Mouse (Mus musculus): ENCODE measurements around the gene Gm26938. TPM values are rescaled to one million over a fixed set of nuclear protein-coding genes. Genes with fewer than 3 reads are reported as not detected.

Gene Gm26938
- polyA plus RNA-seq, 1 experiment = not detected

GRCm38 (mm10) chr5:139764296-139764695 lies 61.9 kb downstream of the Gm26938 start:
- 73% methylated on average over 11 of the region's 11 CpGs for WGBS
- no peak overlapping the region for H3K27ac ChIP-seq (ENCODE audit: insufficient read depth, low read depth, low read length)
- no peak overlapping the region for H3K4me3 ChIP-seq (ENCODE audit: insufficient read depth, low read depth, low read length)
- no peaks in the 10 kb centered on the region for H3K4me1 ChIP-seq (ENCODE audit: control insufficient read depth, insufficient read depth, low read length)
- TF ChIP-seq POLR2A (IDR thresholded peaks at IDR 0.05; ENCODE audit: insufficient read depth, low read depth, low read length) (no peak), CTCF (IDR thresholded peaks at IDR 0.05; ENCODE audit: insufficient read depth, low read depth, low read length) (no peak)

- Histone ChIP-seq H3K4me1 (ENCODE audit: control insufficient read depth, insufficient read depth, low read length) (peaks cover 4% of the 10 kb centered on the region; the same call in 1 of the 2 replicates), H3K4me3 (ENCODE audit: insufficient read depth, low read depth, low read length) (no peak overlapping the region), H3K27ac (ENCODE audit: insufficient read depth, low read depth, low read length) (no peak overlapping the region)
- WGBS = 79% methylated on average over 16 of the region's 16 CpGs
- TF ChIP-seq POLR2A (IDR thresholded peaks at IDR 0.05; ENCODE audit: insufficient read depth, low read depth, low read length) = no peak
- TF ChIP-seq CTCF (IDR thresholded peaks at IDR 0.05; ENCODE audit: insufficient read depth, low read depth, low read length) = no peak
Measured at GRCm38 (mm10) chr5:139758096-139758495, 68.1 kb downstream of the Gm26938 start.

Other genes with a start within 250 kb of the Gm26938 start
- not detected in 2 replicates for gene Micall2, start 90.1 kb downstream of the Gm26938 start, polyA plus RNA-seq (2012; ENCODE audit: insufficient read depth, insufficient read length, low replicate concordance, missing spikeins)
- gene Ints1, start 50.7 kb downstream of the Gm26938 start, polyA plus RNA-seq (2012; ENCODE audit: insufficient read depth, insufficient read length, low replicate concordance, missing spikeins) = not detected in 2 replicates
- gene Mafk, start 34.9 kb downstream of the Gm26938 start, polyA plus RNA-seq (2012; ENCODE audit: insufficient read depth, insufficient read length, low replicate concordance, missing spikeins) = not detected in 2 replicates
- gene Tmem184a, start 6.5 kb downstream of the Gm26938 start, polyA plus RNA-seq (2012; ENCODE audit: insufficient read depth, insufficient read length, low replicate concordance, missing spikeins) = not detected in 2 replicates
- not detected in 2 replicates for gene Psmg3, start 478 bp upstream of the Gm26938 start, polyA plus RNA-seq (2012; ENCODE audit: insufficient read depth, insufficient read length, low replicate concordance, missing spikeins)
- not detected in 2 replicates for gene Elfn1, start 81.5 kb upstream of the Gm26938 start, polyA plus RNA-seq (2012; ENCODE audit: insufficient read depth, insufficient read length, low replicate concordance, missing spikeins)

Measured in olfactory bulb, adult 2 months (tissue).